Mouse (Mus musculus) liver, adult 2 months (tissue): Measurements from ENCODE around the gene Rdh7.

Experiments used
- CTCF ChIP-seq: fragments of 200-500 bp; IDR thresholded peaks from 2 replicates; pipeline ENCODE4 v1.5.1; 2011; ENCODE audit warnings: low read depth, low read length, control low read depth
- POLR2A ChIP-seq: fragments of 200-500 bp; IDR thresholded peaks from 2 replicates; pipeline ENCODE4 v1.6.1; 2011; ENCODE audit warnings: low read length, control low read depth; ENCODE audit not compliant: insufficient read depth; ENCODE audit errors: extremely low read depth

GRCm38 (mm10) chr10:127927737-127928136 lies 39.1 kb upstream of the Rdh7 start:
- TF ChIP-seq POLR2A = no peak
- TF ChIP-seq CTCF = no peak
